Mouse (Mus musculus) kidney, adult 2 months (tissue): Measurements from ENCODE around the gene Scnn1a.

ENCODE experiments used
- CTCF ChIP-seq: fragments of 200-500 bp; conservative IDR thresholded peaks from 2 replicates; pipeline ENCODE4 v1.5.1; 2011; ENCODE audit warnings: low read depth, mild to moderate bottlenecking, control low read depth, low read length, moderate library complexity, mixed read lengths; ENCODE audit not compliant: insufficient read depth, insufficient read length
- POLR2A ChIP-seq: fragments of 200-500 bp; IDR thresholded peaks from one replicate; pipeline ENCODE4 v1.6.1; 2011; ENCODE audit warnings: low read depth, low read length, control low read depth

GRCm38 (mm10) chr6:125308921-125309320 is 11.5 kb upstream of the Scnn1a start:
- TF ChIP-seq CTCF (no peak), POLR2A (no peak)
